Mouse (Mus musculus): ENCODE results near the gene Thumpd3.

GRCm38 (mm10) chr6:113011886-113012285, 34.1 kb upstream of the Thumpd3 start:
- TF ChIP-seq ZMIZ1 (IDR thresholded peaks at IDR 0.05; ENCODE audit: low read depth, low read length) (no peak), GATA1 (IDR thresholded peaks at IDR 0.05; ENCODE audit: low read depth, low read length) (no peak), UBTF (IDR thresholded peaks at IDR 0.05; ENCODE audit: borderline replicate concordance, insufficient read depth, low read depth, low read length) (no peak), ZNF384 (IDR thresholded peaks at IDR 0.05; ENCODE audit: low read depth, low read length) (no peak), TAL1 (IDR thresholded peaks at IDR 0.05; ENCODE audit: low read length) (no peak), EP300 (IDR thresholded peaks at IDR 0.05; ENCODE audit: low read depth in 1 of 2, low read length in 2 of 2) (no peak), RCOR1 (IDR thresholded peaks at IDR 0.05; ENCODE audit: low read depth, low read length) (no peak), CTCF (IDR thresholded peaks at IDR 0.05 in 2 of 3, conservative IDR thresholded peaks at IDR 0.05 in 1 of 3; ENCODE audit: control insufficient read depth in 1 of 3, insufficient read depth in 1 of 3, low read depth in 2 of 3, low read length in 3 of 3, poor library complexity in 1 of 3, severe bottlenecking in 1 of 3) (no peak), USF2 (IDR thresholded peaks at IDR 0.05; ENCODE audit: borderline replicate concordance in 1 of 2, insufficient read depth in 1 of 2, low read depth in 1 of 2, low read length in 2 of 2) (no peak), POLR2A (IDR thresholded peaks at IDR 0.05; ENCODE audit: control insufficient read depth in 1 of 2, insufficient read depth in 1 of 2, low read depth in 1 of 2, low read length in 2 of 2, poor library complexity in 1 of 2) (no peak), CHD2 (IDR thresholded peaks at IDR 0.05; ENCODE audit: low read length) (no peak)
